Mouse (Mus musculus): ENCODE measurements at regions not wholly inside any gene's neighbourhood (a gene's known extent, or its start where the extent isn't known, plus 50 kb on each side); places are given as distances from the start of the nearest gene placed in this dataset.

DNA sequence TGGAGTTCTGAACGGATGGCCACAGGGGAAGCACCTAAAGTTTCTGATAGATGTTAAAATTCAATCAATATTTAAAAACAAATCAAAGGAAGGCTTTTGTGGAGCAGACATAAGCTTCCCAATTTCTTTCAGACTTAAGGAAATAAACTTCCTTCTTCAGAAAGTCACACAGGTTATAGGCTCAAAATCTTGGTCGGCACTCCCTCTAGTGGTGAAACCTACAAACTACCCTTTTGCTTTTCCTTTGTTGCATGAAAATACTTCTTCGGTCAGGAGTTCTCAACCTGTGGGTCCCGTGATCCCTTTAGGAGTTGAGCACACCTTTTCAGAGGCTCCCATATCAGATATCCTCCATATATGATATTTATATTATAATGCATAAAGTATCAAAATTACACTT, 205.7 kb upstream of the Hs3st1 start:
- no peaks in the 10 kb centered on the region for H3K36me3 ChIP-seq (ENCODE audit: control insufficient read depth, insufficient read depth, low read length)
- no peak overlapping the region for H3K4me3 ChIP-seq (ENCODE audit: low read depth, low read length)
- H3K27me3 ChIP-seq (ENCODE audit: control insufficient read depth, insufficient read depth, low read length), result no peaks in the 10 kb centered on the region
- H3K9me3 ChIP-seq (ENCODE audit: control insufficient read depth, low read length), result no peaks in the 10 kb centered on the region
- no peak overlapping the region for H3K27ac ChIP-seq (replicated peaks)
- 23% methylated on average over 4 of the region's 4 CpGs for WGBS
- no peak for TF ChIP-seq EP300 (optimal IDR thresholded peaks at IDR 0.05)
- peak; percentile 82 for TF ChIP-seq CTCF (IDR thresholded peaks at IDR 0.05; ENCODE audit: low read depth)
- peak; percentile 62 for DNase-seq (ENCODE audit: low spot score)
- H3K9ac ChIP-seq (ENCODE audit: low read length), result no peak overlapping the region
- 0 out of 2 replicates have a peak, but pooled peaks have one; percentile 18 for ATAC-seq (ENCODE audit: low FRiP score, low TSS enrichment)
- H3K4me2 ChIP-seq (replicated peaks; ENCODE audit: low read depth), result no peak overlapping the region
- H3K4me1 ChIP-seq (replicated peaks; ENCODE audit: control insufficient read depth, insufficient read depth), result no peaks in the 10 kb centered on the region

- no peak for ATAC-seq (ENCODE audit: low FRiP score, low TSS enrichment)
- H3K4me1 ChIP-seq (replicated peaks; ENCODE audit: control insufficient read depth, insufficient read depth), result no peaks in the 10 kb centered on the region
- DNase-seq (ENCODE audit: low spot score), result no peak
- no peak overlapping the region for H3K9ac ChIP-seq (ENCODE audit: low read length)
- H3K9me3 ChIP-seq (ENCODE audit: control insufficient read depth, low read length), result no peaks in the 10 kb centered on the region
- no peak for TF ChIP-seq CTCF (IDR thresholded peaks at IDR 0.05; ENCODE audit: low read depth)
- no peak for TF ChIP-seq EP300 (optimal IDR thresholded peaks at IDR 0.05)
- no peak overlapping the region for H3K4me2 ChIP-seq (replicated peaks; ENCODE audit: low read depth)
- 68% methylated on average over 2 of the region's 2 CpGs for WGBS
- no peaks in the 10 kb centered on the region for H3K27me3 ChIP-seq (ENCODE audit: control insufficient read depth, insufficient read depth, low read length)
- H3K27ac ChIP-seq (replicated peaks), result no peak overlapping the region
- H3K4me3 ChIP-seq (ENCODE audit: low read depth, low read length), result no peak overlapping the region
- no peaks in the 10 kb centered on the region for H3K36me3 ChIP-seq (ENCODE audit: control insufficient read depth, insufficient read depth, low read length)
These were observed 180.3 kb upstream of the Hs3st1 start for GRCm38 (mm10) chr5:39935564-39935963.

- H3K9ac ChIP-seq (ENCODE audit: low read length), result no peak overlapping the region
- H3K36me3 ChIP-seq (ENCODE audit: control insufficient read depth, insufficient read depth, low read length), result no peaks in the 10 kb centered on the region
- TF ChIP-seq CTCF (IDR thresholded peaks at IDR 0.05; ENCODE audit: low read depth) (no peak), EP300 (optimal IDR thresholded peaks at IDR 0.05) (no peak)
- ATAC-seq (ENCODE audit: low FRiP score, low TSS enrichment) (no peak), DNase-seq (ENCODE audit: low spot score) (no peak)
- H3K27me3 ChIP-seq (ENCODE audit: control insufficient read depth, insufficient read depth, low read length), result no peaks in the 10 kb centered on the region
- no peaks in the 10 kb centered on the region for H3K4me1 ChIP-seq (replicated peaks; ENCODE audit: control insufficient read depth, insufficient read depth)
- no peak overlapping the region for H3K4me2 ChIP-seq (replicated peaks; ENCODE audit: low read depth)
- H3K4me3 ChIP-seq (ENCODE audit: low read depth, low read length), result no peak overlapping the region
- no peak overlapping the region for H3K27ac ChIP-seq (replicated peaks)
- 69% methylated on average over 2 of the region's 2 CpGs for WGBS
- H3K9me3 ChIP-seq (ENCODE audit: control insufficient read depth, low read length), result no peaks in the 10 kb centered on the region
These were observed 176.6 kb upstream of the Hs3st1 start for GRCm38 (mm10) chr5:39931890-39932289.

DNA sequence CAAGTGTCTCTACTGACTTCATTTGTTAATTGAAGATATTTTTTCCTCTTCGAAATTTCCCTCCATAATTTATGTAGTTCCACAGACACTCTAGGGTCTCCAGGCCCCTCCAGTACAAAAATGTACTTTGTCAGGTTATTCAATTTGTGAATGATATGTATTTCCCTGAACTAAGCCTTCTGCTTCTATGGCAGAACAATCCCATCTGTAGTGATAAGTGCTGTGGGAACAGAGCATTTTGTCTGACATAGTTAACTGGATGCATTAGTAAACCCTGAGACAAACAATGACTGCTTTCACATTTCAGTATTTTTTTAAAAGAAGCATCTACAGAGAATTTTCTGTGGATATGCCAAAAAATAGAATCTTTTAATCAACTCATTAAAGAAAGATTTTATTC, 154.1 kb upstream of the Hs3st1 start:
- Histone ChIP-seq H3K9me3 (ENCODE audit: control insufficient read depth, low read length) (no peaks in the 10 kb centered on the region), H3K4me1 (replicated peaks; ENCODE audit: control insufficient read depth, insufficient read depth) (no peaks in the 10 kb centered on the region), H3K27me3 (ENCODE audit: control insufficient read depth, insufficient read depth, low read length) (no peaks in the 10 kb centered on the region), H3K27ac (replicated peaks) (no peak overlapping the region), H3K36me3 (ENCODE audit: control insufficient read depth, insufficient read depth, low read length) (no peaks in the 10 kb centered on the region), H3K4me2 (replicated peaks; ENCODE audit: low read depth) (no peak overlapping the region), H3K4me3 (ENCODE audit: low read depth, low read length) (no peak overlapping the region), H3K9ac (ENCODE audit: low read length) (no peak overlapping the region)
- DNase-seq (ENCODE audit: low spot score), result no peak
- TF ChIP-seq EP300 (optimal IDR thresholded peaks at IDR 0.05), result no peak
- no peak for TF ChIP-seq CTCF (IDR thresholded peaks at IDR 0.05; ENCODE audit: low read depth)
- no peak for ATAC-seq (ENCODE audit: low FRiP score, low TSS enrichment)
- 82% methylated on average over 1 of the region's 1 CpGs for WGBS

DNA sequence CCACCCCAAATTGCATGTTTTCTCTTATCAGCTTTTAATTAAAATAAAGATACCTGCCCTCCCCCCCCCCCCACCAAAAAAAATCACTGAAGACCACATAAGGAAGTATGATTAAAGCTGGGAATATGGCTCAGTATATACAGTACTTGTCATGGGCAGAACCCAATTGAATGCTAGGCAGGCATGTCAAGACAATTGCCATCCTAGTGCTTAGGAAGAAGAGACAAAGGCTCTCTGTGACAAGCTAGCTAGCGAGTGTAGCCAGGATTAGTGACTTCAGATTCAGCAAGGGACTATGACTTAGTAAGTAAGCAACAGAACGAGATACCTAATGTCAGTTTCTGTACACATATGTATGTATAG, 116.4 kb upstream of the Hs3st1 start:
- H3K36me3 ChIP-seq (ENCODE audit: control insufficient read depth, insufficient read depth, low read length), result no peaks in the 10 kb centered on the region
- TF ChIP-seq EP300 (optimal IDR thresholded peaks at IDR 0.05) (no peak), CTCF (IDR thresholded peaks at IDR 0.05; ENCODE audit: low read depth) (no peak)
- H3K27me3 ChIP-seq (ENCODE audit: control insufficient read depth, insufficient read depth, low read length), result no peaks in the 10 kb centered on the region
- 63% methylated on average over 2 of the region's 2 CpGs for WGBS
- no peaks in the 10 kb centered on the region for H3K9me3 ChIP-seq (ENCODE audit: control insufficient read depth, low read length)
- H3K4me2 ChIP-seq (replicated peaks; ENCODE audit: low read depth), result no peak overlapping the region
- no peak overlapping the region for H3K9ac ChIP-seq (ENCODE audit: low read length)
- DNase-seq (ENCODE audit: low spot score), result no peak
- no peak for ATAC-seq (ENCODE audit: low FRiP score, low TSS enrichment)
- no peak overlapping the region for H3K4me3 ChIP-seq (ENCODE audit: low read depth, low read length)
- no peak overlapping the region for H3K27ac ChIP-seq (replicated peaks)
- H3K4me1 ChIP-seq (replicated peaks; ENCODE audit: control insufficient read depth, insufficient read depth), result no peaks in the 10 kb centered on the region

- H3K9ac ChIP-seq (ENCODE audit: low read length), result no peak overlapping the region
- DNase-seq (ENCODE audit: low spot score) (no peak), ATAC-seq (ENCODE audit: low FRiP score, low TSS enrichment) (no peak)
- H3K4me2 ChIP-seq (replicated peaks; ENCODE audit: low read depth), result no peak overlapping the region
- no peaks in the 10 kb centered on the region for H3K9me3 ChIP-seq (ENCODE audit: control insufficient read depth, low read length)
- H3K36me3 ChIP-seq (ENCODE audit: control insufficient read depth, insufficient read depth, low read length), result no peaks in the 10 kb centered on the region
- 62% methylated on average over 10 of the region's 10 CpGs for WGBS
- H3K4me3 ChIP-seq (ENCODE audit: low read depth, low read length), result no peak overlapping the region
- H3K27me3 ChIP-seq (ENCODE audit: control insufficient read depth, insufficient read depth, low read length), result no peaks in the 10 kb centered on the region
- no peak for TF ChIP-seq EP300 (optimal IDR thresholded peaks at IDR 0.05)
- TF ChIP-seq CTCF (IDR thresholded peaks at IDR 0.05; ENCODE audit: low read depth), result no peak
- no peaks in the 10 kb centered on the region for H3K4me1 ChIP-seq (replicated peaks; ENCODE audit: control insufficient read depth, insufficient read depth)
- no peak overlapping the region for H3K27ac ChIP-seq (replicated peaks)
These were observed 115.8 kb upstream of the Hs3st1 start for GRCm38 (mm10) chr5:39870835-39871722.
